Mouse (Mus musculus) brown adipose tissue, adult 24 weeks (tissue): ENCODE results near the gene Clspn. TPM values are rescaled to one million over a fixed set of nuclear protein-coding genes. Genes with fewer than 3 reads are reported as not detected.

Experiments used
- H3K27ac ChIP-seq: fragments of 200-500 bp; replicated peaks from 2 replicates; pipeline ENCODE4 v1.5.1; 2012; ENCODE audit warnings: low read depth, mild to moderate bottlenecking, low read length
- H3K4me1 ChIP-seq: fragments of 200-500 bp; 2 replicates; pipeline ENCODE4 v1.6.1; 2012; ENCODE audit warnings: low read length, mixed read lengths; ENCODE audit not compliant: control insufficient read depth, insufficient read depth, insufficient read length
- H3K4me3 ChIP-seq: fragments of 200-500 bp; 2 replicates; pipeline ENCODE4 v1.5.1; 2012; ENCODE audit warnings: low read depth, mild to moderate bottlenecking, low read length, moderate library complexity; ENCODE audit not compliant: insufficient read depth
- polyA plus RNA-seq: library from polyadenylated mRNA; stranded (reverse); fragments of >200 nt; gene quantifications from 2 replicates; pipeline ENCODE4 v1.2.4, GENCODE M21; 2012; ENCODE audit not compliant: missing spikeins, insufficient read depth, insufficient read length

The Clspn gene
- polyA plus RNA-seq, 1 experiment = not detected

DNA sequence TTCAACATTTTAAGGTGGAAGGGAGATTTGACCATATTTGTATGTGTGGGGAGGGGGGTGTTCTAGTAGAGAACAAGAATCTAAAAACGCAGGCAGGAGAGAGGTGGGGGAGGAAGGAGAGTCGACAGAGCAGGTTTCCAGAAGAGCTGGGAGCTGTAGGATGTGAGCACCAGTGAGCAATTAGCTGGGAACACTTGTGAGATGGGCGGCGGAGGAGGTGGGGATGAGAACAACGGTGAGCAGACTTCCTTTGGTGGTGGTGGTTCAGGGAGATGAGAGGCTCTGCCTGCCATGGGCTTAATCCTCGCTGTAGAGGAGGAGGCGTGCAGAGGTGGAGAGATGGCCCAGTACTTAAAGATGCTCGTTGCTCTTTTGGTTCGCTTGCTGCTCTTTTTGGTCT, 85.2 kb downstream of the Clspn start:
- no peak overlapping the region for H3K27ac ChIP-seq
- H3K4me3 ChIP-seq = no peak overlapping the region
- no peaks in the 10 kb centered on the region for H3K4me1 ChIP-seq

Other genes starting within 250 kb of the Clspn start
- 14.8 and 15.4 TPM in 2 replicates for gene Adprhl2, start 235.2 kb upstream of the Clspn start, polyA plus RNA-seq
- gene Tekt2, start 231.2 kb upstream of the Clspn start, polyA plus RNA-seq = not detected in 2 replicates
- 4.6 and 5.3 TPM in 2 replicates for gene Ago3, start 127.4 kb upstream of the Clspn start, polyA plus RNA-seq
- 4.9 and 8.9 TPM in 2 replicates for gene Ago1, start 88.4 kb upstream of the Clspn start, polyA plus RNA-seq
- gene Ago4, start 23.5 kb upstream of the Clspn start, polyA plus RNA-seq = 1.9 and 2.0 TPM in 2 replicates
- gene 5730409E04Rik, start 52.9 kb downstream of the Clspn start, polyA plus RNA-seq = 7.2 and 8.1 TPM in 2 replicates
- 262 and 284 TPM in 2 replicates for gene Psmb2, start 120.7 kb downstream of the Clspn start, polyA plus RNA-seq
- gene Tfap2e, start 179.3 kb downstream of the Clspn start, polyA plus RNA-seq = not detected in 2 replicates
- 6.8 and 7.1 TPM in 2 replicates for gene Ncdn, start 196.5 kb downstream of the Clspn start, polyA plus RNA-seq
- gene AU040320, start 196.6 kb downstream of the Clspn start, polyA plus RNA-seq = 9.3 and 11.1 TPM in 2 replicates